Mouse (Mus musculus) embryonic facial prominence, embryonic 14.5 days (tissue): Measurements from ENCODE around the gene Rrm1. TPM values are rescaled to one million over a fixed set of nuclear protein-coding genes. Genes with fewer than 3 reads are reported as not detected.
A peak's percentile ranks its signal among the peaks of the same experiment; 100 is the strongest.

Experiments
- ATAC-seq: fragments of 200-750 bp; cut with Nextera tagmentation; 2 replicates; pipeline ENCODE4 v1.8.0; 2017; ENCODE audit warnings: low read depth, moderate number of reproducible peaks, moderate TSS enrichment
- DNase-seq: peaks from one replicate; pipeline ENCODE4 v3.0.0-alpha.2; 2015; ENCODE audit warnings: low spot score
- H3K27ac ChIP-seq: fragments of 300-500 bp; sonication (generic); replicated peaks from 2 replicates; pipeline ENCODE4 v1.5.1; 2014; ENCODE audit warnings: low read depth, mild to moderate bottlenecking, low read length, moderate library complexity
- H3K27me3 ChIP-seq: fragments of 300-500 bp; sonication (generic); replicated peaks from 2 replicates; pipeline ENCODE4 v1.6.1; 2014; ENCODE audit warnings: low read length; ENCODE audit not compliant: control insufficient read depth, insufficient read depth
- H3K36me3 ChIP-seq: fragments of 300-500 bp; sonication (generic); 2 replicates; pipeline ENCODE4 v1.6.1; 2014; ENCODE audit warnings: low read length, mixed read lengths; ENCODE audit not compliant: control insufficient read depth, insufficient read depth
- H3K4me1 ChIP-seq: fragments of 300-500 bp; sonication (generic); 2 replicates; pipeline ENCODE4 v1.6.1; 2014; ENCODE audit warnings: antibody characterized with exemption, low read length; ENCODE audit not compliant: control insufficient read depth, insufficient read depth
- H3K4me2 ChIP-seq: fragments of 300-500 bp; sonication (generic); 2 replicates; pipeline ENCODE4 v1.6.1; 2014; ENCODE audit warnings: low read depth, mild to moderate bottlenecking, low read length, moderate library complexity, mixed read lengths
- H3K4me3 ChIP-seq: fragments of 300-500 bp; sonication (generic); 2 replicates; pipeline ENCODE4 v1.5.1; 2014; ENCODE audit warnings: low read depth, mild to moderate bottlenecking, low read length
- H3K9ac ChIP-seq: fragments of 300-500 bp; sonication (generic); 2 replicates; pipeline ENCODE4 v1.6.1; 2014; ENCODE audit warnings: low read depth, mild to moderate bottlenecking, low read length, moderate library complexity, mixed read lengths
- H3K9me3 ChIP-seq: fragments of 300-500 bp; sonication (generic); 2 replicates; pipeline ENCODE4 v1.6.1; 2016; ENCODE audit warnings: low read length; ENCODE audit not compliant: control insufficient read depth
- WGBS: fragments of 180-500 bp; shearing (Covaris S2); extraction: QIAGEN DNeasy Blood & Tissue Kit; methylation state at CpG from one replicate; pipeline ENCODE4 v1.1.7; 2014; 5-methylcytosine and 5-hydroxymethylcytosine counted together
- polyA plus RNA-seq: library from polyadenylated mRNA; unstranded; fragments of >200 nt; fragmentation: Nextera tagmentation; extraction: Ambion mirVana; gene quantifications from 2 replicates; pipeline ENCODE4 v1.2.1, GENCODE M21; 2014

Rrm1 gene
- polyA plus RNA-seq, 1 experiment from 2014 or later = 98.1 TPM

- WGBS = 76% methylated on average over 2 of the region's 2 CpGs
- no peak for ATAC-seq
- no peak overlapping the region for H3K4me2 ChIP-seq
- DNase-seq = peak; percentile 14
- H3K4me1 ChIP-seq = peaks cover 9% of the 10 kb centered on the region
- no peaks in the 10 kb centered on the region for H3K9me3 ChIP-seq
- peaks cover 13% of the 10 kb centered on the region; the same call in 1 of the 2 replicates for H3K27me3 ChIP-seq
- H3K36me3 ChIP-seq = no peaks in the 10 kb centered on the region
- H3K9ac ChIP-seq = no peak overlapping the region
- no peak overlapping the region for H3K4me3 ChIP-seq
- no peak overlapping the region for H3K27ac ChIP-seq
Observed at GRCm38 (mm10) chr7:102517051-102517335, 75.5 kb downstream of the Rrm1 start.

Other genes starting within 250 kb of the Rrm1 start
- gene Nup98, start 231.5 kb upstream of the Rrm1 start, polyA plus RNA-seq = 35.9 and 37.5 TPM in 2 replicates
- 80.8 and 81.1 TPM in 2 replicates for gene Pgap2, start 231.5 kb upstream of the Rrm1 start, polyA plus RNA-seq
- gene Rhog, start 185.6 kb upstream of the Rrm1 start, polyA plus RNA-seq = 66.6 and 68.0 TPM in 2 replicates
- 36.4 TPM in 2 replicates for gene Stim1, start 173.9 kb upstream of the Rrm1 start, polyA plus RNA-seq
- 0.31 and 0.97 TPM in 2 replicates for gene Olfr543, start 40.0 kb downstream of the Rrm1 start, polyA plus RNA-seq
- 0.10 and 0.14 TPM in 2 replicates for gene Olfr544, start 46.6 kb downstream of the Rrm1 start, polyA plus RNA-seq
- gene Olfr545, start 57.9 kb downstream of the Rrm1 start, polyA plus RNA-seq = not detected in 2 replicates
- not detected in 2 replicates for gene Olfr547, start 93.1 kb downstream of the Rrm1 start, polyA plus RNA-seq
- not detected in 2 replicates for gene Olfr548-ps1, start 99.2 kb downstream of the Rrm1 start, polyA plus RNA-seq
- not detected in 2 replicates for gene Olfr549, start 108.2 kb downstream of the Rrm1 start, polyA plus RNA-seq
- gene Trim21, start 123.8 kb downstream of the Rrm1 start, polyA plus RNA-seq = 0.58 and 1.1 TPM in 2 replicates
- 0.33 and 0.71 TPM in 2 replicates for gene Olfr550, start 129.7 kb downstream of the Rrm1 start, polyA plus RNA-seq
- gene Olfr551, start 150.2 kb downstream of the Rrm1 start, polyA plus RNA-seq = 0.03 TPM in 1 of 2 replicates, not detected in the other
- 0.14 TPM in 1 of 2 replicates, not detected in the other for gene Olfr552, start 156.1 kb downstream of the Rrm1 start, polyA plus RNA-seq
- gene Olfr553, start 176.5 kb downstream of the Rrm1 start, polyA plus RNA-seq = 0.08 TPM in 1 of 2 replicates, not detected in the other
- not detected in 2 replicates for gene Olfr554, start 196.7 kb downstream of the Rrm1 start, polyA plus RNA-seq
- not detected in 2 replicates for gene Olfr555, start 217.1 kb downstream of the Rrm1 start, polyA plus RNA-seq
- not detected in 2 replicates for gene Olfr556, start 223.2 kb downstream of the Rrm1 start, polyA plus RNA-seq
- gene Trim68, start 245.6 kb downstream of the Rrm1 start, polyA plus RNA-seq = 12.6 and 15.4 TPM in 2 replicates